Mouse (Mus musculus) lung, postnatal 4 days (tissue): ENCODE measurements around the gene Ddx23.

Experiments
- DNase-seq, 2 experiments: peaks; one replicate each; pipeline ENCODE4 v3.0.0; 2021

The Ddx23 gene

DNA sequence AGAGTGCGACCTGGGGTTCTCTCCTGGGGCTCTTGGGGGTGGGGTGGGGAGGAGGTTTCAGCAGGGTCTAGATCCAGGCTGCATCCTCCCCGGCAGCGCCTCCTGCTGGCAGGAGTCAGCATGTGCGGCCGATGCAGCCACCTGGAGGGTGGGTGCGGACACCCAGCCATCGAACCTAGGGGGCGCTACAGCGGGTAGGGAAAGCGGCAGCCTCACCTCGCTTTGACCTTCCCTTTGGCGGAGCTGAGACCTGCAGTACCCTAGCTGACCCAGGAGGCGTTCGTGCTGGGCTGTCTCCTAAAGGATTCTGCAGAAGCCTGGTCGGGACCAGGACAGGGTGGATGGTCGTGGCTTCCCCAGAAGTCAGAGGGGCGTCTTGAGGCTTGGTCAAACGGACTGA, 31.2 kb downstream of the Ddx23 start:
- DNase-seq: peak; percentile 80 to 88

DNA sequence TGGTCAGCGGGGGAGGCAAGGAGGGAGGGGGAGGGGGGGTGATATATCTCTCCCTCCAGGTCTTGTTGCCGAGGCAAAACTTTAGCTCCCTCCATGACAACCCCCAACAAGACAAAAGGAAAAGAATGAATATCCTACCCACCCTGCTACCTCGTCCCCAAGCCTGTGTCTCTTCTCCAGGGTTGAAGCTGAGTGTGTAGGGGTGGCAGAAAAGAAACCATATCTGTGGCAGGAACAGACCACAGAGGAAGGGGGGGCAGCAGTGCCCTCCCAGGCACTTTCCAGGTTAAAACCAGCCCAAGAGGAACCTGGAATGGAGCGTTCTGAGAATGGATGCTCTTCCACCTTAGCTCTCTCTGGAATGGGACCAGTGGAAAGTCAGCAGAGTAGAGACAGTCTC, 32.2 kb downstream of the Ddx23 start, which contains the start of gene Cacnb3:
Cacnb3 (plus strand) TSS at position 301 of the 400 bp plus-strand sequence.
- no peak for DNase-seq

DNA sequence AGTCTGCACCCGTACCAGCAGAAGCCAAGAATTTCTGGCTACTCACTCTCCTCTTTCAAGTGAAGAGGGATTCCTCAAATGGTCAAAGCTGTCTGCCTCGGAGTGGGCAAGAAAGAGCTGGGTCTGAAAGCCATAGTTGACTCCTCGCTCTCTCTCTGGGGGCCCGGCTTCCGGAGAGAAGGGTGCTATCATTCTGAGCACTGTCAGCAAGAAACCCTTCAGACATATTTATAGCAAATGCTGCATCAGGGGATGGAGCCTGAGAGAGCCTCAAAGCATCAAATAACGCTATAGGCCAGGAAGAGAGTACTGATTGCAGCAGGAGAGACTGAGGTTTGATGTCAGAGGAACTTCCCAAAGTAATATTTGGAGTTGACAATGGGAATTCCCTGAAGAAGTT, 33.2 kb downstream of the Ddx23 start:
- DNase-seq: no peak

DNA sequence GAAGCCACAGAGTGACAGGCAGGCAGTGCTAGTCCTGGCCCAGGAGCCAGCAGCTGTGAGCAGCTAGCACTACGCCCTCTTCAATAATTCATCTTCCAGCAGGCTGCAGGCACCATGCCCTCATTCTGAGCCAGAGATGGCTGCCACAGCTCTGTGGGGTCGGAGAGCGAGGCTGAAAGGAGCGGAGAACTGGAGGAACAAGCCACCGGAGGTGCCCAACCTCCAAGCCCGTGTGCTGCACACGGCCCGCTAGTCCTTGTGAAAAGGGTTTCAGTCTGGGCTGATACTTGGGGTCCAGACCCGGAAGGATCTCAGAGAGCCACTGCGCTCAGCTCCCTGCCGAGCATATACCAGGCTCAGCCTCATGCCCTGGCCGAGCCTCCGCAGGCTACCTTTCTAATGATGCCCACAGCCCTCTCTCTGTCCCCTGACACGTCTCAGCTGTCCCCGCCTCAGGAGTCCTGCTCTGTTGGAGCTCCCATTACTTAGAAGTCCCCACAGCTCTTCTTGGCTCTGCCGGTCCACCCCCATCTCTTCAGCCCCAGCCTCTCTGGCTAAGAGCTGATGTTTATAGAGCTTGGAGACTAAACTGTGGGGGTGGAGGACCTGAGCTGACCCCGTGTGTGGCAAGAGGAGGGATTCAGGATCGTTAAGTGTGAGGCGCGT, 34.0 kb downstream of the Ddx23 start:
- peak; percentile 32 to 61 for DNase-seq

DNA sequence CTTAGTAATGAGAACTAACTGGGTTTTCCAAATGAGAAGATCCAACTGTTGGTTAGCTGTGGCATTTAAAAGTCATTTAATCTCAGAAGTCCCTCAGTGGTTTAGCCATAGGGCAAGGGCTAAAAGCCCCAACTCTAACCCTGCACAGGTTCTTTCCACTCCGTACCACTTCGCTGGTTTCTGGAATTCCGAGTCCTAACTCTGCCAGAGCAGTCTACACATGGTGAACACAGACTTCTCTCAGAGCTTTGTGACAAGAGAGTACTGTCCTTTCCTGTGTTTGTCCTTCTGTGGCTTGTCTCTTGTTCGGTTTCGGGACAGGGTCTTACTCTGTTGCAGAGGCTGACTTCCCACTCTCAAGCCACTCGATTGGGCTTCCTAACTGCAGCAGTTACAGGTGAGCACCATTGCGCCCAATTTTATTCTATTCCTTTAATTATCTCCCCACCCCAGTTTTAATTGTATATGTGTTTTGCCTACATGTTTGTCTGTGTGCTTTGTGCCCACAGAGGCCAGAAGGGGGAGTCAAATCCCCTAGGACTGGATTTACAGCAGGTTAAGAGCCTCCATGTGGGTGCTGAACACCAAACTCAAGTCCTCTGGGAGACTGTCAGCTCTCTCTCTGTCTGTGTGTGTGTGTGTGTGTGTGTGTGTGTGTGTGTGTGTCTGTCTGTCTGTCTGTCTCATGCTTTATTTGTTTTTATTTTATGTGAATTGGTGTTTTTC, 36.0 kb downstream of the Ddx23 start:
- DNase-seq: no peak

DNA sequence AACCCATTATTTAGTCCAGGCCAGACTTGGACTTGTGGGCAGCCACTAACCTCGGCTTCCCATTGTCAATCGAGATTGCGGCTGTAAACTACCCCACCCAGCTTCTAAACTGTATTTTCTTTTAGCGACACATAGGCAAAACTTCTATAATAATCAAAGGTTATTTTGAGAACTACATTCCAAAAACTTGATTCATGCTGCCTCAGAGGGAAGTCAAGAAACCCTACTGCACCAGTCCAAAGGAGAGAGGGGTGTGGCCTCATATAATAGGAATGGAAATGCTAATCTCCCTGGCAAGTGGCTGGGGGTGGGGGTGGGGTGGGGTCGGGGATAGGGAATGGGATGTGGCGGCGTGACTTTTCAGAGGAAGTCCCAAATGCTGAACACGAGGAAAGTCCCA, 36.6 kb downstream of the Ddx23 start:
- DNase-seq: no peak

DNA sequence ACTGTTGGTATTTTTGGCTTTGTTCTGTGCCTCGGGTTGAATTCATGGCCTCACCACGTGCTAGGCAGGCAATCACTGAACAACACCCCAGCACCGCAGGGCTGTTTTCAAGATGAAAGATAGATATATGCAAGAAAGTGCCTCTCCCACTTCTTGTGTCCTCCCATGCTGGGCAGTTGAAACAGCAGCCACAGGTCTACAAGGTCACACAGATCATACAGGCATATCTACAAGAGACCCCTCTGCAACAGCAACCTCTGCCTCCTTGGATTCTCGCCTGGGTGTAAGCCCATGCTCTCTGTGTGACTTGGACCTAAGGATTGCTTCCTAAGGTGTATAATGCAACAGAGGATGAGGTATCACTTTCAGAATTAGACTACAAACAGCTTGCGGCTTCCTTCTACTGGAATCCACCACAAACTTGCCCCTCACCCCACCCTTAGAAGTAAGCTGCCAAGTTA, 39.3 kb downstream of the Ddx23 start:
- DNase-seq: no peak

DNA sequence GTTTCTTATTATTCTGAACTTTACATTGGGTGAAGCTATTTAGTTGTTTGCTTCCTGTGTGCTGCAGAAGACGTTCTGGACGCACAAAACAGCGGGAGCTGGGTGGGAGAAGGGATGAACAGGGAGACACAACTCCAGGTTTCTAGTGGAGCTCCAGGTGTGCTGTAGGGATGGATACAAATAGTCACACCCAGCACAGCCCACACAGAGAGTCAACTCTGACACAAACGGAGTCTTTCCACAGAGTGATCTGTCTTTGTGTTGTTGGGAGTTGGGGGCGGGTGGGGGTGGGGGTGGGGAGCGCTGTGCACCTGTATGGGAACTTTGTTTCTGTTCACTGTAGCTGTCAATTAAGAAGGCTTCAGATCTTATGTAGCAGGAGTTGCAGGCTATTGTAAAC, 40.0 kb downstream of the Ddx23 start:
- no peak for DNase-seq

DNA sequence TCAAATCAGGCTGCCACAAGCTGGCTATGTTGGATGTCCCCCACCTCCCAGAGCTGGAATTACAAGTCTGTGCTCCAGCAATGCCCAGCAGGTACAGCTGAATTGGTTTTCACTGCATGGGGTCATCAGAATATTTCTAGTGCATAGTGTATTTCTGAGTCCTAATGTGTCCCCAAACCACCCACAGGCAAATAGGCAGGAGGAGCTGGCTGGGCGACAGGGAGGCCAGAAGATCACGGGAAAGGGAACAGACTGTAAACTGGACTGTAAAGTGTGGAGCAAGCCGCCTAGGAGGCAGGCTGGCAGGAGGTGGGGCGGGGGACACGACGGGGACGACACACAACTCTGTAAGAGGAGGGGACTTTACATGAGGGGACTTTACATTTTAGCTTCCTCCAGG, 40.5 kb downstream of the Ddx23 start:
- peak in 1 of 2 experiments; percentile 23 for DNase-seq

DNA sequence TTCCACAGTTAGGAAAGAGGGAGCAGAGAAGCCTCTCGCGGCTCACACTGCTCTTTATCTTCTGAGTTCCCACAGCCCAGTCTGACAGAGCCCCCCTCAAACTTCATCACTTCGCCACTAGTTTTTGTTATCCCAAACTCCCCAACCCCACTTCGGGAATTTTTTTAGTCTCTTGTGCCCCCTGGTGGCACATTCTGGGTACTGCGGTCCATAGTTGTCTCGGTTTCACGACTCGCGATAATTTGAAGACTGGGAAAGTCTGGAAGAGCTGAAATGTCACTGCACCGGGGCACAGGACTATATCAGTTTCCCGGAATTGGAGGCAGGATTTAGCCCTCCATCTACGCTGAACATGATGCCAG, 45.5 kb downstream of the Ddx23 start:
- DNase-seq: peak; percentile 70 to 87

DNA sequence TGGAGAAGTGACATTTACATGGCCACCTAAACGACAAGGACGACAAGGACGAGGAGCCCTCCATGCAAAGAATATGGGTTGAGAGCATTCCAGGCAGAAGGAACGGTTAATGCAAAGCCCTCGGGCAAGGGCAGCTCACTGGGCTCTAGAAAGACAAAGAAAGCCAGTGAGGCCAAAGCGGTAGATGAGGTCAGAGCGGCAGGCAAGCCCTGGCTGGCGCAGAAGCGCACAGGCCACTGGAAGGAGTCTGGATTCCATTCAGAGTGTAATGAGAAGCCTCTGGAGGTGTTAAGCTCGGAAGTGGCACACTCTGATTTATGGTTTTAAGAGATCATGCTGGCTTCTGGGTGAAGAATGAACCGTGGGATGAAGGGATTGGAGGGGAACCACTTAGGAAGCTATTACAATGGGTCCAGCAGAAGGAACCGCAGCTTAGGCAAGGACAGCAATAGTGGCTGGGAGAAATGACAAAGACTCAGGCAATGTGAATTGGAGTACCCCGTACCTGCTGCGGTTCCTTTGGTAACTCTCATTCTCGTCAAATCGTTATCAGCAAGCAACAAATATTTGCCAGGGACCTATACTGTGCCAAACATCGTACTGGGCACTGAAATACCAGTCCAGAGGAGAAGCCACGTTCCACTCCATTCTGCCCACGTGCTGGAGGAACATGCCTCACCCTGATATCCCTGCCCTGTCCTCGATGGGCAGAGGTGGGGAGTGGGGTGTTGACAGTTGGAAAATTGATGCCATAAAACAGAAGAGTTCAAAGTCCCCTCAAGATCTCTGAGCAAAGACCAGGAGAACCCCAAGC, 46.1 kb downstream of the Ddx23 start:
- DNase-seq: no peak

DNA sequence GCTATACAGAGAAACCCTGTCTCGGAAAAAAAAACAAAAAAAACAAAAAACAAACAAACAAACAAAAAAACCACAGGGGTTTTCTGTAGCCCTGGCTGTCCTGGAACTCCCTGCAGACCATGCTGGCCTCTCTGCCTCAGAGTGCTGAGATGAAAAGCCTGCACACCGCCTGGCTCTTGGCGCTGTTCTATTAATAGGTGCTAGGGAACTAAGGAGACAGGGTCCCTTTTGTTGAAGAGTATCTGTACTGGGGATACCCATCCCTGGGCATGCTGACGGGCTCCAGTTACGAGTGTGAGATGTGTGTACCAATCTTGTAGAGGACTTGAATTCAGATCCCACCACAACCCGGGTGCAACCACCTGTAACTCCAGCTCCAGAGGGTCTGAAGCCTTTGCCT, 46.9 kb downstream of the Ddx23 start:
- no peak for DNase-seq

DNA sequence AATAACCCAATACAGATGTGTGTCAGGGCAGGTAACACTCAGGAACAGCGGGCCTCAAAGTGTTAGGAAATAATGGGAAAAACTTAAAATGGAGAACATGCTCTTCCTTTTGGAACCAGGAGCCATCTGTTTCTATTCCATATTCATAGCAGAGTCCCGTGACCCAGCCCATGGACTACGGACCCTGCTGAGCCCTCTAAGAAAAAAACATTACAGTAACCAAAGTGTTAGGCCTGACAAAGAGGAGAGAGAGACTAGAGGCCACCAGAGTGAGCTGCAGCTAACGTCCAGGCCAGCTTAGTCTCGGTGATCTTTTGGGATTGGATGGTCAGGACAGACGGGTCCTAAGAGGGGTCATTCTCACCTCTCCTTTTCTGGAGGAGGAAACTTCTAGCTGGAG, 47.7 kb downstream of the Ddx23 start:
- no peak for DNase-seq

DNA sequence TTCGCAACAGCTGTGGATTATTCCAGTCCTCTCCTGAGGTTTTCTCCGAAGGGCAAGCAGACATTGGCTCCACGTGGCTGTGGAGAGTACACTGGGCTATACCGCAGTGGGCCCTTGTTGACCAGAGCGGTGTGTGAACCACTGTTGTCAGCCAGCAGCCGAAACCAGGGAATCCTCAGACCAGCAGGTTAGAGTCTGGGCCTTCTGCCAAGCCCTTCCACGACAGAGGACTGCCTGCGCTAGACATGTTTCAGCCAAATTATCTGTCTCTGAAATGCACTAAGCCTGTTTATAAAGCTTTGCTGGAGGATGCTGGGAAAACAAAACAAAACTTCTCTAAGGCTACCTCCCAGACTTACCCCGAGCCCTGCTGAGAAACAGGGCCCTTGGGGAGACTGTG, 48.1 kb downstream of the Ddx23 start:
- peak in 1 of 2 experiments; percentile 50 for DNase-seq

DNA sequence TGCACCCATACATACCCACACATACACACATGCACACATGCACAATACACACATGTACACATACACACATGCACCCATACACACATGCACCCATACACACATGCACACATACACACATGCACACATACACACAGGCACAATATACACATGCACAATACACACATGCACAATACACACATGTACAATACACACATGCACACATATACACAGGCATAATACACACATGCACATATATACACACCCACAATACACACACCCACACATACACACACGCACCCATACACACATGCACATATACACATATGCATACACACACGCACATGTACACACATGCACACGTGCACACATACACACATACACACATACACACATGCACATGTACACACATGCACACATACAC, 50.5 kb downstream of the Ddx23 start:
- no peak for DNase-seq

DNA sequence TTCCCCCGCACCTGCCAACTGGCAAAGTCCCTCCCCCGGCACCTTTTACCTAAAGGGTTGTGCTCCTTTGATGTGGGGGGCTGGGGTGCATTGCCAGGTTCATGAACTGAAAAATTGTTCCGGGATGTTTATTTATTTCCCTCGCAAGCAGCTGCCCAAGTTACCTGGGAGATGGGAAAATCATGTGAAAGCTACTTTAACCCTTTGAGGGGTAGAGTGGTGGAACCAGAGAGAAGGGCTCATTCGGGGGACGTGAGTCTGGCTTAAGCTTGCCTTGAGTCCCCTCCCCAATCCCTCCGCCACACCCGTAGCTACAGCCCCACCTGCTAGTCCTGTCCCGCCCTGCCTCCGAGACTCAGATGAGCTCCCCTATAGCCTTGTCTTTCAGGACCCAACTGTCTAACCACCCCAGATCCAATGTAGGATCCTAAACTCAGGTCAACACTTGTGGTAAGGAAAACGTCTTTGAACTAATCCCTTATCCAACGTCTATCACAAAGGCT, 52.5 kb downstream of the Ddx23 start:
- DNase-seq: no peak

DNA sequence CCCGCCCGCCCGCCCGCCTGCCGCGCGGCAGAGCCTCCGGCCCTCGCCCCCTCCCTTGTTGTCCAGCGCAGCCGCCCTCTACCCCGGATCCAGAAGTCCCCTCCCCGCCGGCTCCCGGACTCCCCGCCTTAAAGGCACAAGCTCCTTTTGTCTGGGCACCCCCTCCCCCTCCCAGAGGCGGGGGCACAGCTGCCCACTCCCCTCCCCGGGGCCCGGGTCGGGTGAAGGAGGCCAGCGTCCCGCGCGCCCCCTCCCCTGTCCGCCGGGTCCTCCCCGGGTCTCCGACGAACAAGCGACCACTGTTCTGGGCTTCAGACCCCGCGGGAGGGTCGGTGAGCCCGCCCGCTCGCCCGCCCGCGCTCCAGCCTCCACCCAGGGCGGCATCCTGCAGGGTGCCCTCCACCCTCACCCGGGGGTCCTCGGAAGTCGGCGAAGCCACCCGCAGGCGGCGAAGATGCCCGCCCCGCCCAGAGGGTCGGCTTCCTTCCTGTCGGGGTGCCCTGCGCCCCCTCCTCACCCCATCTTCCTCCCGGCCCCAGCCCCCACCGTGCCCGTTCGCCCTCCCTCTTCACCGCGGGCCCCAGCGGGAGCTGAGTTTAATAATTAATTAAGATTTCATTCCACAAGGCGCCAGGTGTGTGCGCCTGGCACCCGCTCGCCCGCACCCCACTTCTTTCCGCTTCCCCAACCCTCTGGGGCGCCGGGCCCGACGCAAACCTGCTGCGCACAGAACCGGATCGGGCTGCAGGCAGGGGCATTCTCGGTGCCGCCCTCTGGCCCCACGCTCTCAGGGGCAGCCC, 53.2 kb downstream of the Ddx23 start, which contains the start of gene Adcy6:
Adcy6 (minus strand) TSS at position 746 of the 800 bp plus-strand sequence.
- DNase-seq: peak; percentile 86 to 91

DNA sequence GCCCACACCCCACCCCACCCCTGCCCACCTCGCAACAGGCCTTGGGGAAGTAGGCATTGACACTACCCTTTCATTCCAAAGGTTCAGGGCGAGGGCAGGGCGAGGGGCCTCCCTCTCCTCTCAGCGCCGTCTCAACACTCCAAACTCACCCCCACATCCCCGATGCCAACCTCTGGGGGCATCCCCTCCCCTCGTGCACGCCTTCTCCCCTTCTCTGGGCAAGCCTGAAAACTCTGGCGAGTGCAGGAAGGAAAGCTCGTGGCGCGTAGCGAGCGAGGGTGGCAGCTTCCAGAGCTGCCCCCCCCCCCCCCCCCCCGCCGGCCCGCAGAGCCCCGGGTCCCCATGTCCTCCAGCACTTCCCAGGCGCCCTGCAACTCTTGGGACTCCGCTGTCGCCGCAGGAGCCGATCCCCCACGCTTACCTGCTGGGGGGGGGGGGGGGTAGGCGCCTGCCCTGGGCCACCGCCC, 53.9 kb downstream of the Ddx23 start:
- DNase-seq: peak; percentile 41 to 43

DNA sequence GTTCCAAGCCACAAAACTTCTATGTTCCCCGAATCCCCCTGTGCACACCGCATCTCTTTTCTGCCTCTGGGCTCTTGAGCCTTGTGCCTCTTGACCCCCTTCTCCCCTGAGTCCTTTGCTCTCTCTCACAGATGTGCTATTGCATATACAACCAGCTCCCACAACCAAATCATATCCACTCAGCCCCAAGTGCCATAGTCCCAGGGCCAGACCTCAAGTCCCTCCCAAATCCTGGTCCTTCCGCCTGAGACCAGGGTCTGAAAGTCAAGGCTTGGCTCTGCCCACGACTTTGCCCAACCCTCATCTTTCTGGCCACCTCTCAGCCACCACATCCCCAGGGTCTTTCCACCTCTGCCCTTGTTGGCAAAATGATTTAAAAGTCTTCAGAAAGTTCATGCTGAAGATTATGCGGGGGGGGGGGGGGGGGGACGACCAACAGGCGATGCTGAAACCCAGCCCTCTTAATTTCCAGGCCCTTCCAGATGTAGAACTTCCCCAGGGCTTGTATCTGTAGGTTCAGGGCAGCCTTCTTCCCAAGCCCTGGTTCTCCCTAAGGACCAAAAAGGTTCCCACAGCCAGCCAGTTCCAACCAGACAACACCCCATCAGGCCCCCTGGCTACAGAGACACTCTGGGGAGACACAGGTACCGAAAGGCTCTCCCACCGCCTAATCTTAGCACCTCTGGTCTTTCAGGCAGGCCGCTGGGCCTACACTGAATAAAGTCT, 54.5 kb downstream of the Ddx23 start:
- DNase-seq: no peak

DNA sequence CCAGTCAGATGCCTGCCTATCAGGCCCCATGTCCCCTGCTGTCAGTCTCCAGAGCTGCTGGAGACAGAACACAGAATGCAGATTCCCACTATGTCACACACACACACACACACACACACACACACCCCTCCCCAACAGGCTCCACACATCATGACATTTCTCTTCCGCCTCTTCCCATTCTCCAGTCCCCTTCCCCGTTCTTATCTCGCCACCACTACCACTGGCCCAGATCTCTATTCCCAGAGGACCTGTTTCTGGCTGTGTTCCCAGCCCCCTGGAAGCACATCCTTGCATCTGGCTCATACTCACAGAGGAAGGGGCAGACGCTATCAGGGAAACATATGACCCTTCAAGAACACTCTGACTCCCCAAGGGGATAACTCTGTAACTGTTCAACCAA, 55.1 kb downstream of the Ddx23 start:
- DNase-seq: peak; percentile 41 to 62

DNA sequence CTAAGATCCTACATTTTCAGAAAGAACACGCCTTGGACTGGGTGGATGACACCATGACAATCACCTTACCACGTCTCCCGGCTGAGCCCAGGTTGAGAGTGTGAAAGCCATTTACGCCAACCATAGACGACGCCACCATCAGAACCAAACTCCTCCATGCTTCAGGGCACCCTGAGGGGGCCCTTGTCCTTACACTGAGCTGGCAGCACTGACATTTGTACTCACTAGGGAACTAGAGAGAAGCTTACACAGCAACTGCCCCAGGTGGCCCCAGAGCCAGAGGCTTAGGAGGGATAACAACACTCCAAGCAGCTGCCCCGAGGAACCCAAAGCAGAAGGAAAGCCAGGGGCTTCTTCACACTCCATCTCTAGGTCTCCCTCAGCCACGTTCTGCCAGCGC, 56.0 kb downstream of the Ddx23 start:
- no peak for DNase-seq

DNA sequence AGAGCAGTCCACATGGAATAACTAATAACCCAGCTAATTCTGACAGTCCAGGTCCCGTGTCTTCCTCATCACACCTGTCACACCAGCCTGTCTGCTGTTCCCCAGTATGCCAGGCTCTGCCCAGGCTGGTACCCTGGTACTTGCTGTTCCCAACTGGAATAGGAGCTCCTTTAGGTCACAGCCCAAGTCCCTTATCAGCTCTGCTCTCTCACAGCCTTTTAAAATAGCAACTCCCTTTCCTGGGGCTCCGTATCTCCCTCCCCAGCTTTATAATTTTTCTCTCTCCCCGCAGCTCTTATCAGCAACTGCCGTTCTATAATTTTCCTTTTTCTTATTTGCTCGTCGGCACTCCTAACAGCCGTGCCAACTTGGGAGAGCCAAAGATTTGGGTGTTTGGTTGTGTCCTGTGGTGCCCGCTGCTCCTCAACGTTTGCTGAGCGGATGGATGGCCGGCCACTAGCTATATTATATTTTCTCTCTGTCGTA, 56.6 kb downstream of the Ddx23 start:
- no peak for DNase-seq
